Mouse (Mus musculus) liver, postnatal 0 days (tissue): Measurements from ENCODE around the gene Wasf2.

ENCODE experiments used
- CTCF ChIP-seq: sonication (generic); IDR thresholded peaks from 2 replicates; pipeline ENCODE4 v1.5.1; 2016; ENCODE audit warnings: antibody characterized with exemption, low read depth
- EP300 ChIP-seq: IDR thresholded peaks from 2 replicates; pipeline ENCODE4 v1.6.1; 2016; ENCODE audit warnings: antibody characterized with exemption, low read depth, mild to moderate bottlenecking

DNA sequence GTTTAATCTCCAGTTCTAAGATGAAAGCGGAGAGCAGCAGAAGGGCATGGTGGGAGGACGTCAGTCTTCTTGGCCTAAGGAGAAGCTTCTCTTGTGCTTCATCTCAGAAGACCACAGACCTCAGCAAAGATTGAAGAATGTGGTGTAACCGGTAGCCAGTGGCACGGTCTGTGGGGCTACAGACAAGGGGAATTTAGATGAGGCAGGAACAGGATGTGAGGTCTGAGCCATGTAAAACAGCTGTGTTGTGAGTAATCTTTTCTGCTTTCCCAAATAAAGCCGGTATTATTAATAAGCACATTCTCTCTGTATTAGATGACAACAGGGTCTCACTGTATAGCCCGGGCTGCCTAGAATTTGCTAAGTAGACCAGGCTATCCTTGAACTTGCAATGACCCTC is 28.8 kb downstream of the Wasf2 start:
- TF ChIP-seq CTCF: no peak
- no peak for TF ChIP-seq EP300
